Mouse (Mus musculus): ENCODE data around the gene Fzr1. TPM values are rescaled to one million over a fixed set of nuclear protein-coding genes. Genes with fewer than 3 reads are reported as not detected.

The Fzr1 gene
- polyA plus RNA-seq, 1 experiment = 32.6 TPM

- no peak overlapping the region for H3K27ac ChIP-seq (ENCODE audit: insufficient read depth, low read depth, low read length)
- no peak overlapping the region for H3K4me3 ChIP-seq (ENCODE audit: insufficient read depth, low read length)
- peaks cover 48% of the 10 kb centered on the region for H3K4me1 ChIP-seq (ENCODE audit: control insufficient read depth, insufficient read depth, low read length)
- TF ChIP-seq CTCF (IDR thresholded peaks at IDR 0.05; ENCODE audit: low read depth, low read length) (no peak), POLR2A (IDR thresholded peaks at IDR 0.05; ENCODE audit: borderline replicate concordance, low read depth, low read length) (no peak)
These were observed 25.2 kb upstream of the Fzr1 start for GRCm38 (mm10) chr10:81403511-81403910.

- Histone ChIP-seq H3K4me1 (ENCODE audit: control insufficient read depth, insufficient read depth, low read length) (peaks cover 41% of the 10 kb centered on the region), H3K4me3 (ENCODE audit: insufficient read depth, low read length) (peak overlapping the region; percentile 39), H3K27ac (ENCODE audit: insufficient read depth, low read depth, low read length) (peak overlapping the region; percentile 98)
- TF ChIP-seq POLR2A (IDR thresholded peaks at IDR 0.05; ENCODE audit: borderline replicate concordance, low read depth, low read length) (no peak), CTCF (IDR thresholded peaks at IDR 0.05; ENCODE audit: low read depth, low read length) (no peak)
These were observed 24.0 kb upstream of the Fzr1 start for GRCm38 (mm10) chr10:81402227-81402765.

GRCm38 (mm10) chr10:81401521-81402226, 23.4 kb upstream of the Fzr1 start:
- no peak for TF ChIP-seq CTCF (IDR thresholded peaks at IDR 0.05; ENCODE audit: low read depth, low read length)
- no peak for TF ChIP-seq POLR2A (IDR thresholded peaks at IDR 0.05; ENCODE audit: borderline replicate concordance, low read depth, low read length)
- peak overlapping the region; percentile 98 for H3K27ac ChIP-seq (ENCODE audit: insufficient read depth, low read depth, low read length)
- peaks cover 41% of the 10 kb centered on the region for H3K4me1 ChIP-seq (ENCODE audit: control insufficient read depth, insufficient read depth, low read length)
- peak overlapping the region; percentile 39 for H3K4me3 ChIP-seq (ENCODE audit: insufficient read depth, low read length)

GRCm38 (mm10) chr10:81401205-81401520, 22.8 kb upstream of the Fzr1 start:
- H3K4me1 ChIP-seq (ENCODE audit: control insufficient read depth, insufficient read depth, low read length) = peaks cover 36% of the 10 kb centered on the region
- TF ChIP-seq POLR2A (IDR thresholded peaks at IDR 0.05; ENCODE audit: borderline replicate concordance, low read depth, low read length) (no peak), CTCF (IDR thresholded peaks at IDR 0.05; ENCODE audit: low read depth, low read length) (no peak)
- peak overlapping the region; percentile 35 for H3K4me3 ChIP-seq (ENCODE audit: insufficient read depth, low read length)
- H3K27ac ChIP-seq (ENCODE audit: insufficient read depth, low read depth, low read length) = peak overlapping the region; percentile 98

- peak overlapping the region; percentile 98 for H3K27ac ChIP-seq (ENCODE audit: insufficient read depth, low read depth, low read length)
- H3K4me1 ChIP-seq (ENCODE audit: control insufficient read depth, insufficient read depth, low read length) = peaks cover 31% of the 10 kb centered on the region
- TF ChIP-seq POLR2A (IDR thresholded peaks at IDR 0.05; ENCODE audit: borderline replicate concordance, low read depth, low read length) (no peak), CTCF (IDR thresholded peaks at IDR 0.05; ENCODE audit: low read depth, low read length) (0 out of 2 replicates have a peak, but pooled peaks have one; percentile 8)
These were observed 22.3 kb upstream of the Fzr1 start for GRCm38 (mm10) chr10:81400371-81401204.

GRCm38 (mm10) chr10:81399798-81400308, 21.5 kb upstream of the Fzr1 start:
- Histone ChIP-seq H3K27ac (ENCODE audit: insufficient read depth, low read depth, low read length) (no peak overlapping the region), H3K4me1 (ENCODE audit: control insufficient read depth, insufficient read depth, low read length) (peaks cover 26% of the 10 kb centered on the region), H3K4me3 (ENCODE audit: insufficient read depth, low read length) (peak overlapping the region; percentile 32)
- TF ChIP-seq CTCF (IDR thresholded peaks at IDR 0.05; ENCODE audit: low read depth, low read length) = no peak
- TF ChIP-seq POLR2A (IDR thresholded peaks at IDR 0.05; ENCODE audit: borderline replicate concordance, low read depth, low read length) = no peak

More at GRCm38 (mm10) chr10:81400371-81401204, 22.3 kb upstream of the Fzr1 start:
- H3K4me3 ChIP-seq (ENCODE audit: insufficient read depth, low read length) = peak overlapping the region; percentile 32

GRCm38 (mm10) chr10:81399296-81399695, 21.0 kb upstream of the Fzr1 start:
- Histone ChIP-seq H3K4me3 (ENCODE audit: insufficient read depth, low read length) (no peak overlapping the region), H3K4me1 (ENCODE audit: control insufficient read depth, insufficient read depth, low read length) (peaks cover 20% of the 10 kb centered on the region), H3K27ac (ENCODE audit: insufficient read depth, low read depth, low read length) (no peak overlapping the region)
- TF ChIP-seq CTCF (IDR thresholded peaks at IDR 0.05; ENCODE audit: low read depth, low read length) (no peak), POLR2A (IDR thresholded peaks at IDR 0.05; ENCODE audit: borderline replicate concordance, low read depth, low read length) (no peak)

- TF ChIP-seq CTCF (IDR thresholded peaks at IDR 0.05; ENCODE audit: low read depth, low read length) (no peak), POLR2A (IDR thresholded peaks at IDR 0.05; ENCODE audit: borderline replicate concordance, low read depth, low read length) (no peak)
- Histone ChIP-seq H3K4me1 (ENCODE audit: control insufficient read depth, insufficient read depth, low read length) (peaks cover 13% of the 10 kb centered on the region), H3K27ac (ENCODE audit: insufficient read depth, low read depth, low read length) (no peak overlapping the region), H3K4me3 (ENCODE audit: insufficient read depth, low read length) (no peak overlapping the region)
These were observed 18.4 kb upstream of the Fzr1 start for GRCm38 (mm10) chr10:81396749-81397148.

- no peak overlapping the region for H3K4me3 ChIP-seq (ENCODE audit: insufficient read depth, low read length)
- peaks cover 6% of the 10 kb centered on the region for H3K4me1 ChIP-seq (ENCODE audit: control insufficient read depth, insufficient read depth, low read length)
- H3K27ac ChIP-seq (ENCODE audit: insufficient read depth, low read depth, low read length) = no peak overlapping the region
- no peak for TF ChIP-seq POLR2A (IDR thresholded peaks at IDR 0.05; ENCODE audit: borderline replicate concordance, low read depth, low read length)
- TF ChIP-seq CTCF (IDR thresholded peaks at IDR 0.05; ENCODE audit: low read depth, low read length) = no peak
These were observed 17.5 kb upstream of the Fzr1 start for GRCm38 (mm10) chr10:81395865-81396264.

All from bone marrow macrophage, adult 2 months (primary cell).